Mouse (Mus musculus): Measurements from ENCODE around the gene Slc34a3. TPM values are rescaled to one million over a fixed set of nuclear protein-coding genes. Genes with fewer than 3 reads are reported as not detected.
"Not testable (repeated sequence)": the region's sequence is repeated elsewhere in the genome, so short reads cannot be mapped to it uniquely, and the experiment has no call there.

The Slc34a3 gene
- polyA plus RNA-seq, 1 experiment from 2014 or later, result not detected

DNA sequence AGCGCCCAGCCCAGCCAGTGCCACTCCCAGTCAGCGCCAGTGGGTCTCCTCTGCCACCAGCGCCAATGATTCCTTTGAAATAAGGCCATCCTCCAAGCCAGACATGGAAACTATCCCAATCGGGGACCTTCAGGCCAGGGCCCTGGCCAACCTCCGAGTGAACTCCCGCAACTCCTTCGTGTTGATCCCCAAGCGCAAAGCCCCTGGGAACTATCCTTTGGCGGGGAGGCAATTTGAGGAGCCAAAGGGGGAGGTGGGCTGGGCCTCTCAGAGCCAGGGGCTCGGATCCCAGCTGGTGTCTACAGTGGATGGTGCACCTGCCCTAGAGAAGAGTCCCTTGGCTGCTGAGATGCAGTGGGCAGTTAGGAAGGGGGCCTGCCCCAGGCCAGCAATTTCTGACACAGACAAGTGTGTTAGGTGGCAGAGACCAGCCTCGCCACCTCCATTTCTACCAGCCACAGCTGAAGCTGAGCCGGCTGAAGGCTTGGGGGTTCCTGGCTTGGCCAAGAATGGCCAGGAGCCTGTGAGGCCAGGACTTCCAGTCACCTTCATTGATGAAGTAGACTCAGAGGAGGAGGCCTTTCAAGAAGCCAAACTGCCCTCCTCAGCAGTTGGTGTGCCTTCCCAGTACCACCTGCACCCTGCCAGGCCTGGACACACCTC is 29.6 kb upstream of the Slc34a3 start:
- no peak for ATAC-seq (ENCODE audit: low FRiP score)
- Histone ChIP-seq H3K9ac (peak overlapping the region; percentile 73), H3K4me1 (peaks cover 52% of the 10 kb centered on the region)

DNA sequence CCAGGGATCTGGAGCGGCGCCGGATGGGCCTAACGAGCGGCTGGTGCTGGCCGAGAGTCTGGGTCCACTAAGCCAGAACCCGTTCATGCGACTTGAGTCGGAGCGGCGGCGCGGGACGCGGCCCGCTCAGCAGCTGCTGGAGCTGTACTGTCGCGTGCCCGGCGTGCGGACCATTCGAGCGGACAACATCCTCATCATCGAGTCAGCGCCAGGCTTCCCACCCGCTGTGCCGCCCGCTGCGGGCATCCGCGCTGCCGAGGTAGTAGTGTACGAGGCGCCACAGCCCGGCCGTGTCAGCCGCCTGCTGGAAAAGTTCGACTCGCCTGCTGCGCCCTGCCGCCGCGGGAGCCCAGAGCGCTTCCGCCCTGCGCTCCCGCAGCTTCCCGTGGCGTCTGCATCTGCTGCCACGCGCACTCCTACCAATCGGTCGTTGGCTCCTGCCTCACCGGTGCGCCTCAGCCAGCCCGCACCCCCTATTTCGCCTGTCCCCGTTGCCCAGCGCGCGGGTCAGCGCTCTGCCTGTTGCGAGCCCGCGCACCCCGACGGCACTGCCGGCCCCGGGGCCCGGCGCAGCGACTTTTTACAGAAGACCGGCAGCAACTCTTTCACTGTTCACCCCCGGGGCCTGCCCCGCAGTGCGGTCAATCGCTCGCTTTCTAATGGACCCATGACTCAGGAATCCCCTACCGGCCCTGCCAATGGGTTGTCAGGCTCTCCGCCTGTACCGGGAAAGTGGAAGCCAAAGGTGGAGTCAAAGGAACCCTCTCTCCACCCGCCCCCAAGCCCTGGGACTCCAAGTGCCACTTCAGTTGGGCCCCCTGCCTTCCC is 28.8 kb upstream of the Slc34a3 start:
- H3K4me2 ChIP-seq (replicated peaks), result peak overlapping the region; percentile 99
- H3K36me3 ChIP-seq, result no peaks in the 10 kb centered on the region
- H3K27ac ChIP-seq, result peak overlapping the region; percentile 49
- H3K27me3 ChIP-seq, result peaks cover 23% of the 10 kb centered on the region
- H3K9me3 ChIP-seq (replicated peaks), result no peaks in the 10 kb centered on the region
- WGBS, result under 1% methylated on average over 81 of the region's 82 CpGs
- ATAC-seq (ENCODE audit: low FRiP score), result peak; percentile 35
- peak overlapping the region; percentile 73 for H3K9ac ChIP-seq
- H3K4me1 ChIP-seq, result peaks cover 52% of the 10 kb centered on the region
- H3K4me3 ChIP-seq, result peak overlapping the region; percentile 62

More for the DNA sequence above, 29.6 kb upstream of the Slc34a3 start:
- 20% methylated on average over 12 of the region's 12 CpGs for WGBS
- H3K4me2 ChIP-seq (replicated peaks), result peak overlapping the region; percentile 99
- H3K4me3 ChIP-seq, result peak overlapping the region; percentile 62
- 0 out of 2 replicates have a peak, but pooled peaks cover 4% of the 10 kb centered on the region for H3K36me3 ChIP-seq
- peaks cover 23% of the 10 kb centered on the region for H3K27me3 ChIP-seq
- H3K27ac ChIP-seq, result no peak overlapping the region
- no peaks in the 10 kb centered on the region for H3K9me3 ChIP-seq (replicated peaks)

DNA sequence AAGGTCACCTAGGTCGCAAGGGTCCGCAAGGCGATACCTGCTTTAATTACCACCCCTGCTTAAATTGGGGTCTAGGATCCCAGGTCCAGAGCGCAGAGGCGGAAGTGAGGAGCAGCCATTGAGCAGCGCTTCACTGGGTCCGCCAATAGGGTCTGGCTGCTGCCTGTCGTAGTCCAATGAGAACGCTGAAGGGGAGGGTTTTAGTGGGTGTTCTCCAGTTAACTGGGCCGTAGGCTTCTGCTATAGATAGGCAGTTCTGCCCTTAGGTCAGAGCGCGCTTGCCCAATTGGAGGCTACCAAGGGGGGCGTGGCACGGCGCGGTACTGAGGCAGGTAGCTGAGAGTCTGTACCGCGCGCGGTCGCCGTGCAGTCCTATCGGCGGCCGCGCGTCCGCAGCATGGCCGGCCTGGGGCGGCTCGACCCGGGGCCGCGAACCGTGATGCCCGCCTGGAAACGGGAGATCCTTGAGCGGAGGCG is 28.2 kb upstream of the Slc34a3 start, which contains the start of gene Tprn:
TSS of gene Tprn (plus strand) at position 328 of the 477 bp plus-strand sequence.
- Histone ChIP-seq H3K4me1 (peaks cover 46% of the 10 kb centered on the region), H3K36me3 (no peaks in the 10 kb centered on the region), H3K9me3 (replicated peaks) (no peaks in the 10 kb centered on the region), H3K27me3 (peaks cover 23% of the 10 kb centered on the region), H3K27ac (peak within 1 kb of the TSS; percentile 49), H3K9ac (peak within 1 kb of the TSS; percentile 73), H3K4me3 (peak within 1 kb of the TSS; percentile 62), H3K4me2 (replicated peaks) (peak within 1 kb of the TSS; percentile 99)
- ATAC-seq (ENCODE audit: low FRiP score), result peak; percentile 98
- WGBS, result under 1% methylated on average over 39 of the region's 39 CpGs

DNA sequence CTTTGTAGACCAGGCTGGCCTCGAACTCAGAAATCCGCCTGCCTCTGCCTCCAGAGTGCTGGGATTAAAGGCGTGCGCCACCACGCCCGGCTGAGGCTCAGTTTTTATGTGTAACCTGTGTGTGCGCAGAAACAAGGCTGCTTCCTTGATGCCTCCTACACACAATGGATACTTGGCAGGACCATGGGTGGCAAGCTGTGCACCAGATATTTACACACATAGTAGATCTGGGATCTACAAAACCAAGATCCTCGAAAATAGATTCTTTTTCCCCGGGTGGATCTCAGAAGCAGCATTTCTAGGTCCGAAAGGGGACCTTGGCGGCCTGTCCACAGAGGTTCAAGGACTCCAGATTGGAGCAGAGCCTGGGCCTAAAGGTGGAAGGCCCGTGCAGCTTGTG is 27.7 kb upstream of the Slc34a3 start:
- Histone ChIP-seq H3K4me3 (peak overlapping the region; percentile 62), H3K36me3 (no peaks in the 10 kb centered on the region), H3K27me3 (peaks cover 23% of the 10 kb centered on the region), H3K4me1 (peaks cover 41% of the 10 kb centered on the region), H3K9me3 (replicated peaks) (no peaks in the 10 kb centered on the region), H3K27ac (no peak overlapping the region), H3K4me2 (replicated peaks) (peak overlapping the region; percentile 99), H3K9ac (peak overlapping the region; percentile 55)
- 48% methylated on average over 12 of the region's 12 CpGs for WGBS
- 0 out of 2 replicates have a peak, but pooled peaks have one; percentile 3 for ATAC-seq (ENCODE audit: low FRiP score)

DNA sequence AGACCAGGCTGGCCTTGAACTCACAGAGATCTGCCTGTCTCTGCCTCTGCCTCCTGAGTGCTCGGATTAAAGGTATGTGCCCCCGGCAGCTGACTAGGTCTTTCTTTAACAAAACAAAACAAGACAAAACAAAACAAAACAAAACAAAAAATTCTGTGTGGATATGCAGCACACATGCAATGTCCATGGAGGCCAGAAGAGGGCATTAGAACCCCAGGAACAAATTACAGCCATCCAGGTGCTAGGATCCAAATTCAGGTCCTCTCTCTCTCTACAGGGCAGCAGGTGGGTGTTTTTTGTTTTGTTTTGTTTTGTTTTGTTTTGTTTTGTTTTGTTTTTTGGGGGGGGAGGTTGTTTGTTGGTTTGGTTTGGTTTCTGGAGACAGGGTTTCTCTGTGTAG is 24.7 kb upstream of the Slc34a3 start:
- Histone ChIP-seq H3K4me3 (no peak overlapping the region), H3K27ac (no peak overlapping the region), H3K9me3 (replicated peaks) (no peaks in the 10 kb centered on the region), H3K27me3 (peaks cover 10% of the 10 kb centered on the region), H3K4me1 (peaks cover 28% of the 10 kb centered on the region), H3K36me3 (no peaks in the 10 kb centered on the region), H3K9ac (no peak overlapping the region), H3K4me2 (replicated peaks) (no peak overlapping the region)
- WGBS, result 54% methylated on average over 2 of the region's 2 CpGs
- no peak for ATAC-seq (ENCODE audit: low FRiP score)

DNA sequence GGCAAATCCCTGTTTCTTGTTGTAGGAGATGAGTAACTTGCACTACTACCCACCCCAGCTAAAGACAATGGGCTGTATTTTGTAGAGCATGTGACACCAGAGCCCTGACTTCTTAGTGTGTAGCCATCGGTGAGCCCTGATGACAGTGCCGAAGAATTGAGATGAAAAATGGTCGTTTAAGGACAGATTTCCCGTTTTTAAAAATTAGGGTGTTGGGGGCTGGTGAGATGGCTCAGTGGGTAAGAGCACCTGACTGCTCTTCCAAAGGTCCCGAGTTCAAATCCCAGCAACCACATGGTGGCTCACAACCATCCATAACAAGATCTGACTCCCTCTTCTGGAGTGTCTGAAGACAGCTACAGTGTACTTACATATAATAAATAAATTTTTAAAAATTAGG is 23.1 kb upstream of the Slc34a3 start:
- not testable (repeated sequence) for H3K27ac ChIP-seq; H3K9me3 ChIP-seq (replicated peaks); H3K4me2 ChIP-seq (replicated peaks); H3K4me3 ChIP-seq; H3K27me3 ChIP-seq; H3K9ac ChIP-seq; H3K36me3 ChIP-seq; ATAC-seq (ENCODE audit: low FRiP score)
- WGBS, result 85% methylated on average over 5 of the region's 5 CpGs
- H3K4me1 ChIP-seq, result peaks cover 19% of the 10 kb centered on the region

DNA sequence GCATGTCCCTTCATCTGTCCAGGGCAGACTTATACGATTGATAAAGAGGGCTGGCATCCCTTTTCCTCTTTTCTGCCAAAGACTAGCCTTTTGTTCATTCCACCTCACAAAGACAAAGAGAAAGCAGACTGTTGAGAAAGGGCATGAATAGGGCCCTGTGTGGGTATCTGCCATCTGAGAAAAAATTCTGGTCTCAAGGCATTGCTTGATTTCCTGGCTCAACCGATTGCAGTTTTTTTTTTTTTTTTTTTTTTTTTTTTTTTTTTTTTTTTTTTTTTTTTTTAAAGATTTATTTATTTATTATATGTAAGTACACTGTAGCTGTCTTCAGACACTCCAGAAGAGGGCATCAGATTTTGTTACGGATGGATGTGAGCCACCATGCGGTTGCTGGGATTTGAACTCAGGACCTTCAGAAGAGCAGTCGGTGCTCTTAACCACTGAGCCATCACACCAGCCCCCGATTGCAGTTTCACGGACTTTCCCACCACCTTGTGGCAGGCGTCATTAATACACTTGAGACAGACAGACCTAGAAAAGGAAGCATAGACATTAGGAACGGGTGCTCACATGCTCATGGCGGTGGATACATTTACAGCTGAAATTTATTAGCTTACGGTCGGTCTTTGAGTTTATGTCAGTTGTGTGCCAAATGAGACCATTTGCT is 22.4 kb upstream of the Slc34a3 start:
- Histone ChIP-seq H3K4me1 (peaks cover 16% of the 10 kb centered on the region), H3K4me3 (peak overlapping the region; percentile 95), H3K4me2 (replicated peaks) (peak overlapping the region; percentile 77), H3K36me3 (peaks cover 10% of the 10 kb centered on the region), H3K9ac (peak overlapping the region; percentile 79)
- H3K9me3 ChIP-seq (replicated peaks); H3K27ac ChIP-seq; ATAC-seq (ENCODE audit: low FRiP score); H3K27me3 ChIP-seq: not testable (repeated sequence)
- 64% methylated on average over 12 of the region's 12 CpGs for WGBS

DNA sequence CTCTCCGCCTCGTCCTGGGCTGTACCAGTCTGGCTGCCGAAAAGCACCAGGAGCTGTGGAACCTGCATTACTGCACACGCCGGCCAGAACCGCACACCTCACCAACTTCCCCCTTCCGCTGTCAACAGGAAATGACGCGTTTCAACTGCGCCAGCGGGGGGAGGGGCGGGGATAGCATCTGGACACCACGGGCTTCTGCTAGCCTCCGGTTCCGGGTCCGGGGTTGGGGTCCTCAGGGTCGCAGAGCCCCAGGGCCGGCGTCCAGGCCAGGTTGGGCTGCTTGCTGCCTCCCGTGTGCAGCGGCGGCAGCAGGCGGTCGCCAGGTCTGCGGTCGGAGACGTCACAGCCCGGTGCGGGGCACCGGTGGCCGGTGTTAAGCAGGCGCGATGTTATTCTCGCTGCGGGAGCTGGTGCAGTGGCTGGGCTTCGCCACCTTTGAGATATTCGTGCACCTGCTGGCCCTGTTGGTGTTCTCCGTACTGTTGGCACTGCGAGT is 21.2 kb upstream of the Slc34a3 start, which contains the start of gene Tmem203:
TSS of gene Tmem203 (plus strand) at position 156 of the 496 bp plus-strand sequence.
- ATAC-seq (ENCODE audit: low FRiP score), result peak; percentile 88
- Histone ChIP-seq H3K9ac (peak within 1 kb of the TSS; percentile 79), H3K27me3 (no peaks in the 10 kb centered on the region), H3K4me3 (peak within 1 kb of the TSS; percentile 95), H3K36me3 (peaks cover 22% of the 10 kb centered on the region), H3K27ac (peak within 1 kb of the TSS; percentile 58), H3K9me3 (replicated peaks) (no peaks in the 10 kb centered on the region), H3K4me2 (replicated peaks) (peak within 1 kb of the TSS; percentile 77), H3K4me1 (peaks cover 16% of the 10 kb centered on the region)
- under 1% methylated on average over 39 of the region's 39 CpGs for WGBS

DNA sequence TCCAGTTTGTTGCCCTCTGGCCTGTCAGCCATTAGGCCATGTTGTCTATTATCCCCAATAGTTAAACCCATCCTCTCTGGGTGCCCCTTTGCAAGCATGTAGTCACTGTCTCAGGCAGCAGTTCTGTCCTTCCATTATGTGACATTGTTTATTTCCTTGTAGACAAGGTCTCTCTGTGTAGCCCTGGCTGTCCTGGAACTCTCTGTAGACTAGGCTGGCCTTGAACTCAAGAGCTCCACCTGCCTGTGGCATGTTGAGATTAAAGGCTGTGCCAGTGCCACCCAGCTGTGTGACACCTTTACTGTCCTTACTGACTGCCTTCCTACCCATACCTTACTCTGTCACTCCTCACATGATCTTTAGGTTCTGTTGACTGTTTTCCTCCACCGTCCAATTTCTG is 18.2 kb upstream of the Slc34a3 start:
- Histone ChIP-seq H3K4me3 (no peak overlapping the region), H3K9me3 (replicated peaks) (no peaks in the 10 kb centered on the region), H3K36me3 (peaks cover 51% of the 10 kb centered on the region), H3K9ac (no peak overlapping the region), H3K4me2 (replicated peaks) (no peak overlapping the region), H3K27ac (no peak overlapping the region), H3K27me3 (no peaks in the 10 kb centered on the region), H3K4me1 (peaks cover 16% of the 10 kb centered on the region)
- WGBS, result 87% methylated on average over 1 of the region's 1 CpGs
- ATAC-seq (ENCODE audit: low FRiP score), result no peak

DNA sequence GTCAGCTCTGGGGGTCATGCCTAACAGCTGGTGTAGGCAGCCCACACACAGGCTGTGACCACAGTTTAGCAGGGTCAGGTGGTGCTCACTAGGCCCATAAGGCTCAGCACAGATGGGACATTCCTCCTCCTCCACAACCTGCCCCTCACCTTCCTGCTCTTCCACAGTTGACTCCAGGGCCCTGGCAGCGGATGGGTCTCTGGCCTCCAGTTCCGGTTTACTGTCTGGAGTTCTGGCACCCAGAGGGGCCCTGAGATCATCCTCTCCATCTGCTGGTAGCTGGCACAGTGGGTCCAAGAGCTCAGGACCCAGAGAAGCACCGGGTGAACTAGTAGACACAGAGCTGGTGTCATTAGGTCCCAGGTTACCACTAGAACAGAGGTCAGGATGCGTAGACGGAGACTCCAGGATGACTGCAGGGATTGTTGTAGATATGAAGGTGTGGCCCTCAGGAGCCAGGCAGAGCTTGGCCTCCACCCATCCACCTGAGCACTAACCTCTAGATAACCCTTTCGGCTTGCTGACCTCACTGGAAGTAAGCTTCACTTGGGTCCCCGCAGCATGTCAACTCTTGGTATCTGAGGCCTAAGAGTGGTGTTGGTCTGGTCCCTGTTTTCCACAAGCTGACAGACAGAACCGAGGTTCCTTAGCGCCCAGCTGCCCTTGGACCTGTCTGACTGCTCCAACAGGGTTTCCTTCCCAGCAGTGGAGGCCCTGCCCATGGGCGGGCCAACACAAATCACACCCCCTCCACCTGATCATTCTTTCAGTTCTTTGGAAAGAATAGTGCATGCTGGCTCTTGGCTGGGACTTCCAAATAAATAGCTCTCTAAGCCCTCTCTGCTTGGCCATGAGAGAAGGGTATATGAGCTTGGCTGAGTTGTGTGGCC is 12.3 kb upstream of the Slc34a3 start, which contains the start of gene AL732309.1:
TSS of gene AL732309.1 (minus strand) at position 681 of the 890 bp plus-strand sequence.
- H3K4me1 ChIP-seq, result peaks cover 18% of the 10 kb centered on the region
- peaks cover 66% of the 10 kb centered on the region for H3K36me3 ChIP-seq
- no peak within 1 kb of the TSS for H3K9ac ChIP-seq
- H3K4me3 ChIP-seq, result no peak within 1 kb of the TSS
- H3K4me2 ChIP-seq (replicated peaks), result no peak within 1 kb of the TSS
- no peaks in the 10 kb centered on the region for H3K9me3 ChIP-seq (replicated peaks)
- peaks cover 13% of the 10 kb centered on the region for H3K27me3 ChIP-seq
- ATAC-seq (ENCODE audit: low FRiP score), result no peak
- H3K27ac ChIP-seq, result no peak within 1 kb of the TSS
- 87% methylated on average over 10 of the region's 10 CpGs for WGBS

DNA sequence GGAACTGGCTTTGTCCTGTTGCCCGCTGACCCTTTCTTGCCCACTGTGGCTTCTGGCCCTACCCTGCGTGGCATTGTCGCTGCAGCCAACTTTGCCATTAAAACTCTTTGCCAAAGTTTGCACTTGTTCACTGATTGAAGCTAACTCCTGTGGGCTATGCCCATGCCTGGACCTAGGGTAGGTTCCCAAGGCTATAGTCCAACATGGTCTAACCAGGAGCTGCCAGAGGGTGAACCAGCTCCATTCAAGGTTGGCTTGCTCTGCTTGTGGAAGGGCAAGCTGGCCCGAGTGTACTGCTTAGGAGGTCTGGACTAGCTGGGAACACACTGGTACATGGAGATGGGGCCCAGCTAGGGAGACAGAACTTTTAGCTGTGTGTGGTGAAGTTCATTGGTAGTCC is 10.0 kb upstream of the Slc34a3 start:
- Histone ChIP-seq H3K27me3 (peaks cover 17% of the 10 kb centered on the region), H3K27ac (no peak overlapping the region), H3K36me3 (peaks cover 43% of the 10 kb centered on the region), H3K9ac (no peak overlapping the region), H3K4me3 (no peak overlapping the region), H3K4me1 (peaks cover 26% of the 10 kb centered on the region), H3K9me3 (replicated peaks) (no peaks in the 10 kb centered on the region), H3K4me2 (replicated peaks) (no peak overlapping the region)
- 82% methylated on average over 4 of the region's 4 CpGs for WGBS
- ATAC-seq (ENCODE audit: low FRiP score), result no peak
